Mouse (Mus musculus) bone marrow macrophage, adult 2 months (primary cell): ENCODE results near the gene Slc25a34. TPM values are rescaled to one million over a fixed set of nuclear protein-coding genes. Genes with fewer than 3 reads are reported as not detected.

Experiments
- H3K27ac ChIP-seq: 2 replicates; pipeline ENCODE4 v1.5.1; 2012; ENCODE audit warnings: low read depth, low read length; ENCODE audit not compliant: insufficient read depth
- H3K4me1 ChIP-seq: 2 replicates; pipeline ENCODE4 v1.6.1; 2012; ENCODE audit warnings: low read length; ENCODE audit not compliant: control insufficient read depth, insufficient read depth
- H3K4me3 ChIP-seq: 2 replicates; pipeline ENCODE4 v1.5.1; 2012; ENCODE audit warnings: mild to moderate bottlenecking, low read length, moderate library complexity; ENCODE audit not compliant: insufficient read depth
- CTCF ChIP-seq: IDR thresholded peaks from 2 replicates; pipeline ENCODE4 v1.5.1; 2012; ENCODE audit warnings: low read depth, mild to moderate bottlenecking, low read length, moderate library complexity
- POLR2A ChIP-seq: IDR thresholded peaks from 2 replicates; pipeline ENCODE4 v1.6.1; 2012; ENCODE audit warnings: mild to moderate bottlenecking, low read depth, low read length, borderline replicate concordance
- polyA plus RNA-seq: library from polyadenylated mRNA; stranded (reverse); fragments of >200 nt; gene quantifications from 2 replicates; pipeline ENCODE4 v1.2.4, GENCODE M21; 2012; ENCODE audit not compliant: missing spikeins, insufficient read depth, insufficient read length

The Slc25a34 gene
- polyA plus RNA-seq, 1 experiment: 0.48 TPM

GRCm38 (mm10) chr4:141647187-141647586 is 23.6 kb upstream of the Slc25a34 start:
- TF ChIP-seq CTCF (no peak), POLR2A (no peak)

GRCm38 (mm10) chr4:141645988-141646387 is 22.4 kb upstream of the Slc25a34 start:
- TF ChIP-seq CTCF (no peak), POLR2A (no peak)
- Histone ChIP-seq H3K4me1 (peaks cover 53% of the 10 kb centered on the region), H3K27ac (peak overlapping the region; percentile 90), H3K4me3 (no peak overlapping the region)

More at GRCm38 (mm10) chr4:141647187-141647586, 23.6 kb upstream of the Slc25a34 start:
- peaks cover 57% of the 10 kb centered on the region for H3K4me1 ChIP-seq
- no peak overlapping the region for H3K4me3 ChIP-seq
- peak overlapping the region; percentile 90 for H3K27ac ChIP-seq

GRCm38 (mm10) chr4:141643118-141643855 is 19.7 kb upstream of the Slc25a34 start:
- peak overlapping the region; percentile 95 for H3K27ac ChIP-seq
- peak overlapping the region; percentile 24; the same call in 1 of the 2 replicates for H3K4me3 ChIP-seq
- no peak for TF ChIP-seq POLR2A
- no peak for TF ChIP-seq CTCF
- H3K4me1 ChIP-seq: peaks cover 49% of the 10 kb centered on the region

GRCm38 (mm10) chr4:141641961-141642811 is 18.6 kb upstream of the Slc25a34 start:
- peak overlapping the region; percentile 30 for H3K4me3 ChIP-seq
- peak overlapping the region; percentile 95 for H3K27ac ChIP-seq
- peaks cover 47% of the 10 kb centered on the region for H3K4me1 ChIP-seq
- TF ChIP-seq POLR2A (no peak), CTCF (no peak)

- Histone ChIP-seq H3K27ac (peak overlapping the region; percentile 95), H3K4me3 (peak overlapping the region; percentile 30), H3K4me1 (peaks cover 39% of the 10 kb centered on the region)
- TF ChIP-seq POLR2A (no peak), CTCF (no peak)
These were observed 17.7 kb upstream of the Slc25a34 start for GRCm38 (mm10) chr4:141641353-141641771.

GRCm38 (mm10) chr4:141639474-141639873 is 15.9 kb upstream of the Slc25a34 start:
- Histone ChIP-seq H3K27ac (no peak overlapping the region), H3K4me3 (no peak overlapping the region), H3K4me1 (peaks cover 25% of the 10 kb centered on the region)
- TF ChIP-seq CTCF (no peak), POLR2A (no peak)

- H3K4me1 ChIP-seq: peaks cover 3% of the 10 kb centered on the region
- no peak for TF ChIP-seq POLR2A
- no peak for TF ChIP-seq CTCF
- no peak overlapping the region for H3K27ac ChIP-seq
- H3K4me3 ChIP-seq: no peak overlapping the region
These were observed 13.1 kb upstream of the Slc25a34 start for GRCm38 (mm10) chr4:141636693-141637092.

GRCm38 (mm10) chr4:141635991-141636390 is 12.4 kb upstream of the Slc25a34 start:
- Histone ChIP-seq H3K4me1 (no peaks in the 10 kb centered on the region), H3K4me3 (no peak overlapping the region), H3K27ac (no peak overlapping the region)
- TF ChIP-seq POLR2A: no peak
- TF ChIP-seq CTCF: no peak

- Histone ChIP-seq H3K27ac (no peak overlapping the region), H3K4me1 (no peaks in the 10 kb centered on the region), H3K4me3 (no peak overlapping the region)
- TF ChIP-seq POLR2A (no peak), CTCF (no peak)
These were observed 8.7 kb upstream of the Slc25a34 start for GRCm38 (mm10) chr4:141632111-141632873.
